8 mouse cellular contexts compared by ENCODE assay signal in the genomic region with DNA sequence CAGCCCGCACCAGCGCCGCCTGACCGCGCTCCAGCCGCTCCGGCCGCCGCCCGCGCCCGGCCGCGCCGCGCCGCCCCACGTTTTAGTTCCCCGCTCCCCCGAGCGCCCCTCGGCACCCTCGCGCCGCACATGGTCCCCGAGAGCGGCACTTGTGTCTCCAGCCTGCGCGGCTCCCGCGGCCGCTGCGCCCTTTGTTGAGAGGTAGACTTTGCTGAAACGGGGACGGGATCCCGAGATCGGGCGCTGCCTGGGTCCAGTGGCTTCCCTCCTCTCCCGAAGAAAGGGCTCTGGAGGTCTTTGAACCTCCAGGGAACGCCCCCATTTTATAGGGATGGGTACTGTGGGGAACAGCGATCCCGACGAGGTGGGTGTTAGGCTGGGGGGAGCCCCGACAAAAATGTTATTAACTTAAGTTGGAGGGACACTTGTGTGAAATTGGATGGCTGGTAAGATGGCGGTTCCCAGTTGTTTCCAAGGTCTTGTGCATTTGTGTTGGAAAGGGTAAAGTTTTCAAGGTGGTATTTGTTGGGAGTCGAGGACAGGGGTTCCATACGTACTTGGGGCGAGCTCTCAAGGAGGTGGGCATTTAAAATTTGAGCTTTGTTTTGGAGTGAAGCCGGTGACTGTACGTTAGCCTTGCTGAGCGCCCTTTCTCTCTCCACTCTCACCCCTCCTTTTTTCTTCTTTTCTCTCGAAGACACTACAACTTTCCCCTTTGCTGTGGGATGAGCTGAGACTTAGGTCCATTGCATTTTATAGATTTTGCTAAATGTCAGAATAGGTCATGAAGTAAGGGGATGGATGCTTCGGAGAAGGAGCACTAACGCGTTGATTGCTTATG. TPM values are rescaled to one million over a fixed set of nuclear protein-coding genes. Genes with fewer than 3 reads are reported as not detected.
DNase-seq lines count a peak whose midpoint lies in the region; ATAC-seq and TF ChIP-seq lines count a peak whose summit lies in the region.

No protein-coding gene starts in this region.

- H3K4me1 ChIP-seq in E14TG2a.4 (replicated peaks; ENCODE audit: low read depth, low read length): peaks cover 39% of the 10 kb centered on the region
- H3K4me1 ChIP-seq in heart, embryonic 13.5 days: peaks cover 35% of the 10 kb centered on the region
- peaks cover 29% of the 10 kb centered on the region for H3K4me1 ChIP-seq in kidney, embryonic 16.5 days (ENCODE audit: insufficient read depth, low read length)
- peaks cover 23% of the 10 kb centered on the region for H3K4me1 ChIP-seq in lung, embryonic 15.5 days

- no peak for TF ChIP-seq CTCF in E14TG2a.4 (conservative IDR thresholded peaks at IDR 0.05; ENCODE audit: low read length)

- H3K9me3 ChIP-seq in E14TG2a.4 (ENCODE audit: low read length): no peaks in the 10 kb centered on the region
- no peaks in the 10 kb centered on the region for H3K9me3 ChIP-seq in heart, embryonic 13.5 days
- H3K9me3 ChIP-seq in kidney, embryonic 16.5 days (ENCODE audit: low read length): no peaks in the 10 kb centered on the region
- H3K9me3 ChIP-seq in lung, embryonic 15.5 days: no peaks in the 10 kb centered on the region

- WGBS in heart, embryonic 13.5 days: under 1% methylated on average over 50 of the region's 55 CpGs
- WGBS in kidney, embryonic 16.5 days: under 1% methylated on average over 35 of the region's 55 CpGs
- under 1% methylated on average over 55 of the region's 55 CpGs for WGBS in lung, embryonic 15.5 days

- peaks cover 68% of the 10 kb centered on the region for H3K27me3 ChIP-seq in E14TG2a.4 (ENCODE audit: insufficient read depth, low read length)
- peaks cover 35% of the 10 kb centered on the region for H3K27me3 ChIP-seq in heart, embryonic 13.5 days (replicated peaks)
- peaks cover 10% of the 10 kb centered on the region; the same call in 1 of the 2 replicates for H3K27me3 ChIP-seq in kidney, embryonic 16.5 days (ENCODE audit: insufficient read depth, low read length)
- H3K27me3 ChIP-seq in lung, embryonic 15.5 days: peaks cover 23% of the 10 kb centered on the region

- no peak overlapping the region for H3K27ac ChIP-seq in heart, embryonic 13.5 days (replicated peaks)
- H3K27ac ChIP-seq in kidney, embryonic 16.5 days (ENCODE audit: low read length): no peak overlapping the region; the same call in 1 of the 2 replicates
- 0 out of 2 replicates have a peak overlapping the region, but pooled peaks have one; percentile 93 for H3K27ac ChIP-seq in lung, embryonic 15.5 days

- ATAC-seq in heart, embryonic 13.5 days (ENCODE audit: extremely low read depth, insufficient number of reproducible peaks, low FRiP score, low TSS enrichment): no peak
- 0 out of 2 replicates have a peak, but pooled peaks have one; percentile 0 for ATAC-seq in kidney, embryonic 16.5 days (ENCODE audit: low FRiP score, low TSS enrichment)
- 0 out of 2 replicates have a peak, but pooled peaks have one; percentile 1 for ATAC-seq in lung, embryonic 15.5 days (ENCODE audit: borderline replicate concordance, extremely low read depth, low FRiP score, low TSS enrichment)
- ATAC-seq in granulocyte monocyte progenitor cell, adult 5-6 weeks (replicated peaks; ENCODE audit: poor library complexity, severe bottlenecking): no peak

- peak overlapping the region; percentile 97 for H3K9ac ChIP-seq in heart, embryonic 13.5 days
- peak overlapping the region; percentile 94 for H3K9ac ChIP-seq in kidney, embryonic 16.5 days (replicated peaks; ENCODE audit: low read length)
- peak overlapping the region; percentile 90 for H3K9ac ChIP-seq in lung, embryonic 15.5 days

- H3K36me3 ChIP-seq in E14TG2a.4 (ENCODE audit: insufficient read depth, low read length): no peaks in the 10 kb centered on the region
- H3K36me3 ChIP-seq in heart, embryonic 13.5 days: peaks cover 9% of the 10 kb centered on the region
- H3K36me3 ChIP-seq in kidney, embryonic 16.5 days (ENCODE audit: insufficient read depth, low read length): peaks cover 4% of the 10 kb centered on the region; the same call in 1 of the 2 replicates
- H3K36me3 ChIP-seq in lung, embryonic 15.5 days: 0 out of 2 replicates have a peak, but pooled peaks cover 2% of the 10 kb centered on the region

- peak overlapping the region; percentile 81 for H3K4me3 ChIP-seq in E14TG2a.4 (replicated peaks; ENCODE audit: low read length)
- H3K4me3 ChIP-seq in heart, embryonic 13.5 days: peak overlapping the region; percentile 88
- peak overlapping the region; percentile 74 for H3K4me3 ChIP-seq in kidney, embryonic 16.5 days (ENCODE audit: low read length)
- peak overlapping the region; percentile 85 for H3K4me3 ChIP-seq in lung, embryonic 15.5 days

- DNase-seq in adrenal gland, adult 18-20 months (ENCODE audit: low spot score in 2 of 2): peak; percentile 60 to 64
- DNase-seq in embryo, embryonic 11 days: peak; percentile 78
- peak; percentile 47 for DNase-seq in right cerebral cortex, postnatal 14 days

- peak overlapping the region; percentile 87 for H3K4me2 ChIP-seq in heart, embryonic 13.5 days
- peak overlapping the region; percentile 79 for H3K4me2 ChIP-seq in kidney, embryonic 16.5 days (replicated peaks; ENCODE audit: low read depth, low read length)
- peak overlapping the region; percentile 88 for H3K4me2 ChIP-seq in lung, embryonic 15.5 days

RNA-seq across cellular contexts. Expression of a gene that starts 1.0 kb away (rescaled TPM):
- total RNA-seq in adrenal gland, adult 18-20 months (2021): 10 to 100 TPM; 63.8 to 81.4 TPM
- 11.5 and 12.8 TPM in 2 replicates for polyA plus RNA-seq in heart, embryonic 13.5 days (2015; fragmentation: Nextera tagmentation; extraction: Ambion mirVana)
- polyA plus RNA-seq in kidney, embryonic 16.5 days (2015; fragmentation: Nextera tagmentation; extraction: Ambion mirVana): 28.8 and 30.9 TPM in 2 replicates
- polyA plus RNA-seq in lung, embryonic 15.5 days (2015; fragmentation: Nextera tagmentation; extraction: Ambion mirVana): 24.3 and 25.1 TPM in 2 replicates
- total RNA-seq in granulocyte monocyte progenitor cell, adult 5-6 weeks (2014; fragmentation: Nextera tagmentation): 31.9 and 32.1 TPM in 2 replicates
- 26.6 and 41.9 TPM in 2 replicates for total RNA-seq in granulocyte monocyte progenitor cell, adult 5-6 weeks (2017)

RNA-seq across cellular contexts. Expression of a gene that starts 5.7 kb away (rescaled TPM):
- 100 to 1,000 TPM; 105 to 112 TPM for total RNA-seq in adrenal gland, adult 18-20 months (2021)
- polyA plus RNA-seq in heart, embryonic 13.5 days (2015; fragmentation: Nextera tagmentation; extraction: Ambion mirVana): 164 and 184 TPM in 2 replicates
- polyA plus RNA-seq in kidney, embryonic 16.5 days (2015; fragmentation: Nextera tagmentation; extraction: Ambion mirVana): 204 and 209 TPM in 2 replicates
- 208 and 212 TPM in 2 replicates for polyA plus RNA-seq in lung, embryonic 15.5 days (2015; fragmentation: Nextera tagmentation; extraction: Ambion mirVana)
- total RNA-seq in granulocyte monocyte progenitor cell, adult 5-6 weeks (2014; fragmentation: Nextera tagmentation): 107 and 136 TPM in 2 replicates
- 205 and 217 TPM in 2 replicates for total RNA-seq in granulocyte monocyte progenitor cell, adult 5-6 weeks (2017)

RNA-seq across cellular contexts. Expression of a gene that starts 16.0 kb away (rescaled TPM):
- under 1 TPM; 0.51 to 0.66 TPM for total RNA-seq in adrenal gland, adult 18-20 months (2021)
- 0.17 TPM in 1 of 2 replicates, not detected in the other for polyA plus RNA-seq in heart, embryonic 13.5 days (2015; fragmentation: Nextera tagmentation; extraction: Ambion mirVana)
- polyA plus RNA-seq in kidney, embryonic 16.5 days (2015; fragmentation: Nextera tagmentation; extraction: Ambion mirVana): not detected in 2 replicates
- 0.16 TPM in 1 of 2 replicates, not detected in the other for polyA plus RNA-seq in lung, embryonic 15.5 days (2015; fragmentation: Nextera tagmentation; extraction: Ambion mirVana)
- not detected in 2 replicates for total RNA-seq in granulocyte monocyte progenitor cell, adult 5-6 weeks (2014; fragmentation: Nextera tagmentation)
- not detected in 2 replicates for total RNA-seq in granulocyte monocyte progenitor cell, adult 5-6 weeks (2017)

Comparison
In these comparisons a context has a peak if more than half of its experiments do, and no peak if none do; other contexts are left out.
1. ATAC-seq: peak in kidney, embryonic 16.5 days (single experiment) and lung, embryonic 15.5 days (single experiment); none in heart, embryonic 13.5 days (single experiment) and granulocyte monocyte progenitor cell, adult 5-6 weeks (single experiment).
2. Peak in every context shown above with its lines, with median percentiles within 50 percentile points of each other: H3K4me3 ChIP-seq, DNase-seq, H3K4me2 ChIP-seq and H3K9ac ChIP-seq.